Mouse (Mus musculus): ENCODE data around the gene Ackr3. TPM values are rescaled to one million over a fixed set of nuclear protein-coding genes. Genes with fewer than 3 reads are reported as not detected.

Ackr3 gene
- polyA plus RNA-seq, 1 experiment: 84.8 TPM

- no peaks in the 10 kb centered on the region for H3K36me3 ChIP-seq (ENCODE audit: control insufficient read depth, insufficient read depth, low read length)
- no peak for DNase-seq (ENCODE audit: low read depth in 1 of 2, low spot score in 2 of 2)
- no peak overlapping the region for H3K27ac ChIP-seq (ENCODE audit: insufficient read depth, low read length)
- no peaks in the 10 kb centered on the region for H3K27me3 ChIP-seq (ENCODE audit: control insufficient read depth, insufficient read depth, low read length)
- H3K4me3 ChIP-seq (ENCODE audit: extremely low read depth, insufficient read depth, insufficient read length): no peak overlapping the region
- TF ChIP-seq CTCF (IDR thresholded peaks at IDR 0.05; ENCODE audit: extremely low read depth, insufficient read depth, insufficient read length, insufficient replicate concordance) (no peak), POLR2A (IDR thresholded peaks at IDR 0.05; ENCODE audit: low read depth, low read length) (no peak)
- WGBS: 78% methylated on average over 4 of the region's 4 CpGs
- no peaks in the 10 kb centered on the region for H3K4me1 ChIP-seq (ENCODE audit: control insufficient read depth, insufficient read depth, insufficient read length)
Measured at GRCm38 (mm10) chr1:90240287-90240686, 36.5 kb downstream of the Ackr3 start.

GRCm38 (mm10) chr1:90242444-90242989, 38.7 kb downstream of the Ackr3 start:
- TF ChIP-seq CTCF (IDR thresholded peaks at IDR 0.05; ENCODE audit: extremely low read depth, insufficient read depth, insufficient read length, insufficient replicate concordance) (no peak), POLR2A (IDR thresholded peaks at IDR 0.05; ENCODE audit: low read depth, low read length) (no peak)
- Histone ChIP-seq H3K36me3 (ENCODE audit: control insufficient read depth, insufficient read depth, low read length) (no peaks in the 10 kb centered on the region), H3K4me1 (ENCODE audit: control insufficient read depth, insufficient read depth, insufficient read length) (no peaks in the 10 kb centered on the region), H3K27me3 (ENCODE audit: control insufficient read depth, insufficient read depth, low read length) (no peaks in the 10 kb centered on the region), H3K4me3 (ENCODE audit: extremely low read depth, insufficient read depth, insufficient read length) (no peak overlapping the region), H3K27ac (ENCODE audit: insufficient read depth, low read length) (no peak overlapping the region)
- no peak for DNase-seq (ENCODE audit: low read depth in 1 of 2, low spot score in 2 of 2)
- 89% methylated on average over 8 of the region's 8 CpGs for WGBS

GRCm38 (mm10) chr1:90244537-90244936, 40.8 kb downstream of the Ackr3 start:
- no peaks in the 10 kb centered on the region for H3K36me3 ChIP-seq (ENCODE audit: control insufficient read depth, insufficient read depth, low read length)
- TF ChIP-seq POLR2A (IDR thresholded peaks at IDR 0.05; ENCODE audit: low read depth, low read length): no peak
- no peak for TF ChIP-seq CTCF (IDR thresholded peaks at IDR 0.05; ENCODE audit: extremely low read depth, insufficient read depth, insufficient read length, insufficient replicate concordance)
- H3K4me1 ChIP-seq (ENCODE audit: control insufficient read depth, insufficient read depth, insufficient read length): no peaks in the 10 kb centered on the region
- H3K27ac ChIP-seq (ENCODE audit: insufficient read depth, low read length): no peak overlapping the region
- no peak for DNase-seq (ENCODE audit: low read depth in 1 of 2, low spot score in 2 of 2)
- no peaks in the 10 kb centered on the region for H3K27me3 ChIP-seq (ENCODE audit: control insufficient read depth, insufficient read depth, low read length)
- 92% methylated on average over 1 of the region's 1 CpGs for WGBS
- H3K4me3 ChIP-seq (ENCODE audit: extremely low read depth, insufficient read depth, insufficient read length): no peak overlapping the region

- DNase-seq (ENCODE audit: low read depth in 1 of 2, low spot score in 2 of 2): no peak
- no peaks in the 10 kb centered on the region for H3K27me3 ChIP-seq (ENCODE audit: control insufficient read depth, insufficient read depth, low read length)
- H3K27ac ChIP-seq (ENCODE audit: insufficient read depth, low read length): no peak overlapping the region
- H3K4me1 ChIP-seq (ENCODE audit: control insufficient read depth, insufficient read depth, insufficient read length): no peaks in the 10 kb centered on the region
- no peak overlapping the region for H3K4me3 ChIP-seq (ENCODE audit: extremely low read depth, insufficient read depth, insufficient read length)
- no peak for TF ChIP-seq POLR2A (IDR thresholded peaks at IDR 0.05; ENCODE audit: low read depth, low read length)
- 73% methylated on average over 7 of the region's 7 CpGs for WGBS
- no peaks in the 10 kb centered on the region for H3K36me3 ChIP-seq (ENCODE audit: control insufficient read depth, insufficient read depth, low read length)
Measured at GRCm38 (mm10) chr1:90245533-90245932, 41.8 kb downstream of the Ackr3 start.

GRCm38 (mm10) chr1:90246035-90246434, 42.3 kb downstream of the Ackr3 start:
- H3K4me1 ChIP-seq (ENCODE audit: control insufficient read depth, insufficient read depth, insufficient read length): no peaks in the 10 kb centered on the region
- TF ChIP-seq CTCF (IDR thresholded peaks at IDR 0.05; ENCODE audit: extremely low read depth, insufficient read depth, insufficient read length, insufficient replicate concordance): no peak
- no peak for TF ChIP-seq POLR2A (IDR thresholded peaks at IDR 0.05; ENCODE audit: low read depth, low read length)
- no peak overlapping the region for H3K4me3 ChIP-seq (ENCODE audit: extremely low read depth, insufficient read depth, insufficient read length)
- H3K27ac ChIP-seq (ENCODE audit: insufficient read depth, low read length): no peak overlapping the region
- DNase-seq (ENCODE audit: low read depth in 1 of 2, low spot score in 2 of 2): no peak
- no peaks in the 10 kb centered on the region for H3K27me3 ChIP-seq (ENCODE audit: control insufficient read depth, insufficient read depth, low read length)
- H3K36me3 ChIP-seq (ENCODE audit: control insufficient read depth, insufficient read depth, low read length): no peaks in the 10 kb centered on the region
- WGBS: 84% methylated on average over 8 of the region's 8 CpGs

- Histone ChIP-seq H3K4me3 (ENCODE audit: extremely low read depth, insufficient read depth, insufficient read length) (no peak overlapping the region), H3K27me3 (ENCODE audit: control insufficient read depth, insufficient read depth, low read length) (no peaks in the 10 kb centered on the region), H3K36me3 (ENCODE audit: control insufficient read depth, insufficient read depth, low read length) (no peaks in the 10 kb centered on the region), H3K4me1 (ENCODE audit: control insufficient read depth, insufficient read depth, insufficient read length) (no peaks in the 10 kb centered on the region), H3K27ac (ENCODE audit: insufficient read depth, low read length) (no peak overlapping the region)
- 32% methylated on average over 1 of the region's 1 CpGs for WGBS
- TF ChIP-seq POLR2A (IDR thresholded peaks at IDR 0.05; ENCODE audit: low read depth, low read length) (no peak), CTCF (IDR thresholded peaks at IDR 0.05; ENCODE audit: extremely low read depth, insufficient read depth, insufficient read length, insufficient replicate concordance) (no peak)
- DNase-seq (ENCODE audit: low read depth in 1 of 2, low spot score in 2 of 2): no peak
Measured at GRCm38 (mm10) chr1:90246800-90247199, 43.0 kb downstream of the Ackr3 start.

- Histone ChIP-seq H3K36me3 (ENCODE audit: control insufficient read depth, insufficient read depth, low read length) (no peaks in the 10 kb centered on the region), H3K27ac (ENCODE audit: insufficient read depth, low read length) (no peak overlapping the region), H3K27me3 (ENCODE audit: control insufficient read depth, insufficient read depth, low read length) (no peaks in the 10 kb centered on the region), H3K4me1 (ENCODE audit: control insufficient read depth, insufficient read depth, insufficient read length) (no peaks in the 10 kb centered on the region), H3K4me3 (ENCODE audit: extremely low read depth, insufficient read depth, insufficient read length) (no peak overlapping the region)
- WGBS: 73% methylated on average over 4 of the region's 4 CpGs
- DNase-seq (ENCODE audit: low read depth in 1 of 2, low spot score in 2 of 2): no peak
- TF ChIP-seq CTCF (IDR thresholded peaks at IDR 0.05; ENCODE audit: extremely low read depth, insufficient read depth, insufficient read length, insufficient replicate concordance): no peak
- no peak for TF ChIP-seq POLR2A (IDR thresholded peaks at IDR 0.05; ENCODE audit: low read depth, low read length)
Measured at GRCm38 (mm10) chr1:90247234-90247633, 43.5 kb downstream of the Ackr3 start.
